Mouse (Mus musculus): ENCODE measurements around the gene Plxdc2.

Plxdc2 gene

DNA sequence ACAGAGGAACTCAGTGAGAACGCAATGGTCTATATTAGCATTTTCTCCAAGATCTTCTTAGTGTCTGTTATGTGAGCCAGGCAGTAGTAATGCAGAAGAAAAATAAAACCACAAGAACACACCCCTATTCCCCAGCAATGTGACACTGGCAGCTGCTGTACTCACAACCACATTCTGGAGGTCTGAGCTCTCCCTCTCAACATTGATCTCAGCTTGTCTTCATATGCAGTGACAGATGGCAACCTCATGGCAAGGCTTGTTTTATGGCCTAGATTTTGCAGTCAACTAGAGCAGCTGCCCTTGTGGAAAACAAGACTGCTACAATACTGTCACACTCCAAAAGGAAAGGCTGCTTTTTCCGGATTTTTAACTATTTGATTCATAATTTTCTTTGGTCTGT is 127.8 kb downstream of the Plxdc2 start:
- TF ChIP-seq GATA4 (IDR thresholded peaks at IDR 0.05; ENCODE audit: insufficient replicate concordance, low read length): no peak

DNA sequence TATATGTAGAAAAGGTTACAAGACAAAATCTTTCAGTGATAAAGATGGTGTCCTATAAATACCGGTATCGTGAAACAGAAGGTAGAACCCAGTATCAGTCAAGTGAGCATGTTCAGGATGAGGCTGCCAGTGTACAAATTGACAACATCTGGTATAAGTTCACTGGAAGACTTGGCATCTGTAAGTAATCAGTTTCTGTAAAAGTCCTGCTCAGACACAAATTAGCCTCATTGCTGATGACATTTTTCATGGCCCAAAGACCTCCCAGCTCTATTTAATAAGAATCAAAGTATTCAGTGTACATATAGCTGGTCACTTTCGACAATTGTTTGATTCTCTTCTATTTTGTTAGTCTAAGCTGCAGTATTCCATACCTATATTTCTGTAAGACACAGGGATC is 129.9 kb downstream of the Plxdc2 start:
- TF ChIP-seq GATA4 (IDR thresholded peaks at IDR 0.05; ENCODE audit: insufficient replicate concordance, low read length): no peak

GRCm38 (mm10) chr2:16491242-16491641 is 135.1 kb downstream of the Plxdc2 start:
- TF ChIP-seq GATA4 (IDR thresholded peaks at IDR 0.05; ENCODE audit: insufficient replicate concordance, low read length): no peak

- TF ChIP-seq GATA4 (IDR thresholded peaks at IDR 0.05; ENCODE audit: insufficient replicate concordance, low read length): no peak
Measured at GRCm38 (mm10) chr2:16502843-16503242, 146.7 kb downstream of the Plxdc2 start.

DNA sequence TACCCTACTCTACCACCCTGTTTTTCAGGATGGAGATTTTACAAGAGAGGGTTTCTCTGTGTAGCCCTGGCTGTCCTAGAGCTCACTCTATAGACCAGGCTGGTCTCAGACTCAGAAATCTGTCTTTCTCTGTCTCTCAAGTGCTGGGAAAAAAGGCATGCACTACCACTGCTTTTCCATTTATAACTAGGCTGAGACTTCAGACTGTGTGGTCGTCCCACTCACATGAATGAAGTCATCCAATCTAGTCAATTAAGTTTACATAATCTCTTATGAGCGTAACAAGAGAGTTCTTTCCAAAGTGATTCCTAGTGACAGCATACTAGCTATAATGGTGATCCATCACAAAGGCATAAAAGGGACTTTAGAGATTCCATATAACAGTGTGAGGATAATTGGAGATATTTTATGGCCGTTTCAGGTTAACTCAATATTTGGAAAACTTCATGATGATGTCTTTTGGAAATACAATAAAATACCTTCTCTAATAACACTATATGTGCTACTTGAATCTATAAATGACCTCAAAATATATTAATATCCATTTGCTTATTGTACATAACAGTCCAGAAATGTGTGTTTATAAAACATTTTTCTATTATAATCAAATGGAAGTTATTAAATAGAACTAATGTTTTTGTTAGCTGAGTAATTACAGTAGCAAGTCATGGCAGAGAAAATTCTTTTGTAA is 151.6 kb downstream of the Plxdc2 start:
- TF ChIP-seq GATA4 (IDR thresholded peaks at IDR 0.05; ENCODE audit: insufficient replicate concordance, low read length): no peak

DNA sequence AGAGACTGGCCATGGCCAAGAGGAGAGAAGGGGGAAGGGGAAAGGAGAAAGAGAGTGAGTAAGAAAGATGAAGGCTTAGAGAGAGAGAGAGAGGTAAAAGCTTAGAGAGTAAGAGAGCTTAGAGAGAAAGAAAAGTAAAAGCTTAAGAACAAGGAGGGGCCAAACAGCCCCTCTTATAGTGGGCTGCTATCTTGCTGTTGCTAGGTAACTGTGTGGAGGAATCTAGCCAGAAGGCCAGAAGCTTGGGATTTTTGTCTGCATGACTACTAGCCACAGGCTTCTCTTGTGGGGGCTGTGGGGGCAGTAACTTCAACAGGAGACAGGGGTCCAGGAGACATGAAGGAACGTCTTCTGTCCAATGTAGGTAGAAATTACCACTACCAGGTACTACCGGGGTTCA is 162.0 kb downstream of the Plxdc2 start:
- no peak for TF ChIP-seq GATA4 (IDR thresholded peaks at IDR 0.05; ENCODE audit: insufficient replicate concordance, low read length)

- no peak for TF ChIP-seq GATA4 (IDR thresholded peaks at IDR 0.05; ENCODE audit: insufficient replicate concordance, low read length)
Measured at GRCm38 (mm10) chr2:16523427-16523826, 167.3 kb downstream of the Plxdc2 start.

- TF ChIP-seq GATA4 (IDR thresholded peaks at IDR 0.05; ENCODE audit: insufficient replicate concordance, low read length): no peak
Measured at GRCm38 (mm10) chr2:16532244-16532643, 176.1 kb downstream of the Plxdc2 start.

- no peak for TF ChIP-seq GATA4 (IDR thresholded peaks at IDR 0.05; ENCODE audit: insufficient replicate concordance, low read length)
Measured at GRCm38 (mm10) chr2:16534566-16534965, 178.5 kb downstream of the Plxdc2 start.

DNA sequence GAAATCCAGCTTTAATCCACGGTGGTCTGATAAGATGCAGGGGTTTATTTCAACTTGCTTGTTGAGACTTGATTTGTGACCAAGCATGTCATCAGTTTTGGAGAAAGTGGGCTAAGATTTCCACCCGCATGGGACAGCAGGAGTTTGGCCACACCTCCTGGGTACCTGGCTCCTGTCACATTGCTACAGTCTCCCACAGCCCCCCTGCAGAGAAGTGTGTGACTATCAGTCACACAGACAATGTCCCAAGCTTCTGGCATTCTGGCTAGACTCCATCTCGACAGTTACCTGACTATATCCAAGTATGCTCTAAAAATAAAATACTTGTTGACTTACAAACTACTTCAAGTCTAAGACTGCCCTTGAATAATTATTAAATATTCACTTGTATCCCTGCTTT is 185.1 kb downstream of the Plxdc2 start:
- no peak for TF ChIP-seq GATA4 (IDR thresholded peaks at IDR 0.05; ENCODE audit: insufficient replicate concordance, low read length)

DNA sequence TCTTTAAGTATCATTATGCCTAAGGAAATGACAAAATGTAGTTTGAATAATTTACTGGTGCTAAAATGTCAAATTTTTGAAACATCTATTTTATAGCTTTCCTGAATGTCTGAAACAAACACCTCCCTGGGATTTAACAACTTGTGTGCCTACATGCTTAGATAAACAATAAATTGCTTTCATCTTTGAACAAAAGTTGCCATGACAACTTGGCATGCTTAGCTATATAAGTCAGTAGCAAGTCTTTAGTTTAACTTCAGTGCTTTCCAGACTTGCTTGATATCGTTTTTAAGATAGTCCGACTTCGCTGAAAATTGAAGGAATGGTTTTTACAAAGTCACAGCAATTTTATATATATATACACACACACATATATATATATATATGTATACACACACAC is 189.1 kb downstream of the Plxdc2 start:
- TF ChIP-seq GATA4 (IDR thresholded peaks at IDR 0.05; ENCODE audit: insufficient replicate concordance, low read length): no peak

DNA sequence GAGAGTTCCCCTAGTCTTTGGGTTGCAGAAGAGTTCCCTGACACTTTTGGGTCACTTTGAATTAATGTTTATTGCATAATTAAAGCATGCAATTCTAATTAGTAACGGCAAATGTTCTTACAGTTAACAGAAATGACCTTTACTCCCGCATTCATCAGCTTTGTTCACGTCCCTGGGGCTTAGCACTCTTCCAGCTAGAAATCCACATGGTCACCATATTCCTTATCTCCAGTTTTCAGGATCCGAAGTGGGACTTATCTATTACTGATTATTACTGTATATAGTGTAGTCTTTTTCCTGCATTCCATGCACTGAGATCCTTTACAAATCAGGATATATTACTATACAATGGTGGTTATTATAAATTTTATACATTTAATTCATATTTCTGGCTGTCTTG is 203.2 kb downstream of the Plxdc2 start:
- TF ChIP-seq GATA4 (IDR thresholded peaks at IDR 0.05; ENCODE audit: insufficient replicate concordance, low read length): no peak

DNA sequence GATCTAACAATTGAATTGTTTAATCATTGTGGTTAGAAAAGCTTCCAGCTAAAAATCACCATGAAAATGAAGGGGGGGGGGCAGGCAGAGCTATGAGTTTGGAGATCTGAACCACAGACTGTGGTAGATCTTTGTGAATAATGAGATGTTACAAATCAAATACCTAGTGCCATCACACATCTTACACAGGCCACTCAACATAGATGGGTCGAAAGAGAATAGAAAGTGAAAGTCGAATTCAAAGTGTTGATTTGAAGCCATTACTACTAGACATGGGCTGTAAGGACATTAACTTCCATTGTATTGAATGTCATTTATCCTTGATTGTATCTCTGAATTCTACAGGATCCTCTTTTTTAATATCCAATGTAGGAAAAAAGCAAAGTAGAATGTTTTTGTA is 212.2 kb downstream of the Plxdc2 start:
- TF ChIP-seq GATA4 (IDR thresholded peaks at IDR 0.05; ENCODE audit: insufficient replicate concordance, low read length): no peak

GRCm38 (mm10) chr2:16571169-16571751 is 215.2 kb downstream of the Plxdc2 start:
- no peak for TF ChIP-seq GATA4 (IDR thresholded peaks at IDR 0.05; ENCODE audit: insufficient replicate concordance, low read length)

- TF ChIP-seq GATA4 (IDR thresholded peaks at IDR 0.05; ENCODE audit: insufficient replicate concordance, low read length): no peak
Measured at GRCm38 (mm10) chr2:16576566-16576965, 220.5 kb downstream of the Plxdc2 start.

DNA sequence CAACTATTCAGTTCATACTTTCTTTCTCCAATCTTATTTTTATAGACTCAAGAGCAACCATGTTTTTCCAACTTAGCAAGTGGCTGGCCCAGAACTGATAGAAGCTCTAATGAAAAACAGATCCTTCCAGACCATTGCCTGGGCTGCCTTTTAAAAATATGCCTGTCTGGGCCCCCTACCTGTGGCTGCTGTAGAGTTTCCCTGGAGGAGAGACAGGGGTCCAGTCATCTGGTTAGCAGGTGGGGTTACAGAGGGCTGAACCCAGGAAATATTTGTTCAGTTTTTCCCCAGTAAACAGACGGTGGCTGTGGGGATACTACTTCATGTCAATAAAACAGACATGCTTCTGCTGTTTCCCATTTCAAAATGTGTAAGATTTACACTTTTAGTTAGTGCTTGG is 222.0 kb downstream of the Plxdc2 start:
- TF ChIP-seq GATA4 (IDR thresholded peaks at IDR 0.05; ENCODE audit: insufficient replicate concordance, low read length): no peak

DNA sequence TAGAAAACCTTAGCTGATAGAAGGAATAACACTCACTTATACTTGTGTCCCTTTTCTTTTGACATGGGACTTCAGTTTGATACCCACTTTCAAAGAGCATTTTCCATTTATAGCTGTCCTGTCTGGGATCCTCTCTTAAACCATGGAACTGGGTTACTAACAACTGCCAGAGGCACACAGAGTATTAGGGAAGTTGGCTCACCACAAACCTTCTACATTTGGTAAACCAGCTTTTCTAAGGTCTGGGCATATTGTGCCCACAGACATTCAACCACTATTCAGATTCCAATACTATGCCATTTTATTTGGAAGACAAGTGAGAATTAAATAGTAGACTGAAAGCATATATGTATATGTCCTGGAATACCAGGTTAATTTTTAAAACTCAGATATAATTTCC is 232.4 kb downstream of the Plxdc2 start:
- no peak for TF ChIP-seq GATA4 (IDR thresholded peaks at IDR 0.05; ENCODE audit: insufficient replicate concordance, low read length)
